Mouse (Mus musculus) lung, embryonic 16.5 days (tissue): ENCODE results near the gene Sass6. TPM values are rescaled to one million over a fixed set of nuclear protein-coding genes. Genes with fewer than 3 reads are reported as not detected.

ENCODE experiments used
- polyA plus RNA-seq: library from polyadenylated mRNA; unstranded; fragments of >200 nt; fragmentation: Nextera tagmentation; extraction: Ambion mirVana; gene quantifications from 2 replicates; pipeline ENCODE4 v1.2.1, GENCODE M21; 2015

Gene Sass6
- polyA plus RNA-seq, 1 experiment from 2014 or later, result 29.2 TPM

Other genes with a start within 250 kb of the Sass6 start
- 6.8 and 7.0 TPM in 2 replicates for gene Cdc14a, start 170.9 kb upstream of the Sass6 start, polyA plus RNA-seq
- gene Rtca, start 86.8 kb upstream of the Sass6 start, polyA plus RNA-seq, result 54.2 and 57.5 TPM in 2 replicates
- 15.9 and 21.0 TPM in 2 replicates for gene Dbt, start 81.9 kb upstream of the Sass6 start, polyA plus RNA-seq
- 0.67 and 0.93 TPM in 2 replicates for gene Lrrc39, start 32.0 kb upstream of the Sass6 start, polyA plus RNA-seq
- gene Trmt13, start 19.6 kb downstream of the Sass6 start, polyA plus RNA-seq, result 24.6 and 28.1 TPM in 2 replicates
- 83.8 and 84.4 TPM in 2 replicates for gene Mfsd14a, start 67.7 kb downstream of the Sass6 start, polyA plus RNA-seq
- gene Gm43191, start 86.3 kb downstream of the Sass6 start, polyA plus RNA-seq, result not detected in 2 replicates
- 15.4 and 16.5 TPM in 2 replicates for gene Slc35a3, start 117.8 kb downstream of the Sass6 start, polyA plus RNA-seq
- 17.6 and 18.3 TPM in 2 replicates for gene Agl, start 213.2 kb downstream of the Sass6 start, polyA plus RNA-seq